Mouse (Mus musculus) heart, adult 11 months (tissue): ENCODE measurements around the gene Rab37.
A peak's percentile ranks its signal among the peaks of the same experiment; 100 is the strongest.

Source experiments
- DNase-seq: peaks from one replicate; pipeline ENCODE4 v3.0.0; 2022

Rab37 gene

GRCm38 (mm10) chr11:115138597-115139262 lies 47.5 kb downstream of the Rab37 start:
- peak; percentile 90 for DNase-seq

GRCm38 (mm10) chr11:115141970-115142369 lies 50.7 kb downstream of the Rab37 start:
- no peak for DNase-seq

- no peak for DNase-seq
These were observed 56.6 kb downstream of the Rab37 start for GRCm38 (mm10) chr11:115147813-115148212.

- DNase-seq = no peak
These were observed 59.6 kb downstream of the Rab37 start for GRCm38 (mm10) chr11:115150741-115151254.

- DNase-seq = peak; percentile 94
These were observed 60.7 kb downstream of the Rab37 start for GRCm38 (mm10) chr11:115151755-115152429.

- DNase-seq = peak; percentile 90
These were observed 61.9 kb downstream of the Rab37 start for GRCm38 (mm10) chr11:115153088-115153487.

- peak; percentile 98 for DNase-seq
These were observed 62.6 kb downstream of the Rab37 start for GRCm38 (mm10) chr11:115153699-115154292.

- DNase-seq = peak; percentile 88
These were observed 63.9 kb downstream of the Rab37 start for GRCm38 (mm10) chr11:115155053-115155634.

GRCm38 (mm10) chr11:115157933-115158719 lies 66.9 kb downstream of the Rab37 start:
- DNase-seq = peak; percentile 93

GRCm38 (mm10) chr11:115160016-115160797 lies 69.0 kb downstream of the Rab37 start:
- DNase-seq = peak; percentile 97

GRCm38 (mm10) chr11:115160883-115161577 lies 69.8 kb downstream of the Rab37 start:
- peak; percentile 96 for DNase-seq

- peak; percentile 93 for DNase-seq
These were observed 70.5 kb downstream of the Rab37 start for GRCm38 (mm10) chr11:115161578-115162204.

GRCm38 (mm10) chr11:115162205-115162601 lies 71.0 kb downstream of the Rab37 start:
- peak; percentile 89 for DNase-seq

GRCm38 (mm10) chr11:115162832-115163480 lies 71.7 kb downstream of the Rab37 start, which contains the start of gene Slc9a3r1:
Gene Slc9a3r1 (plus strand): TSS chr11:115163341.
- DNase-seq = peak; percentile 100

GRCm38 (mm10) chr11:115163568-115164150 lies 72.4 kb downstream of the Rab37 start:
- DNase-seq = no peak

GRCm38 (mm10) chr11:115164341-115164975 lies 73.2 kb downstream of the Rab37 start:
- DNase-seq = peak; percentile 92

GRCm38 (mm10) chr11:115164976-115165374 lies 73.7 kb downstream of the Rab37 start:
- DNase-seq = peak; percentile 95

- DNase-seq = no peak
These were observed 75.5 kb downstream of the Rab37 start for GRCm38 (mm10) chr11:115166776-115167175.
